In genomic region chr6:67104205-67104604, GRCm38 (mm10) we compare ENCODE assay signal across 20 mouse cellular contexts.
DNase-seq lines count a peak whose midpoint lies in the region; TF ChIP-seq lines count a peak whose summit lies in the region.
"Had no signal": no experiment of that assay in that cellular context is flagged by ENCODE, and none has a peak within 500 bp of the region (broad histone marks: within the 10 kb centered on the region; RNA-seq: fewer than 3 reads in every experiment).

No protein-coding gene starts in this region.

- H3K4me3 ChIP-seq in layer of hippocampus, adult 2 months, result no peak overlapping the region
- no peak overlapping the region for H3K4me3 ChIP-seq in bone marrow macrophage, adult 2 months (ENCODE audit: insufficient read depth, low read length)
- H3K4me3 ChIP-seq: embryonic facial prominence, embryonic 15.5 days; erythroblast, embryonic 14.5 days; forebrain, embryonic 10.5 days; heart, adult 2 months; heart, embryonic 12.5 days; hindbrain, embryonic 15.5 days had no signal

- TF ChIP-seq POLR2A in bone marrow macrophage, adult 2 months (IDR thresholded peaks at IDR 0.05; ENCODE audit: borderline replicate concordance, low read depth, low read length), result no peak

- TF ChIP-seq CTCF in layer of hippocampus, adult 2 months (conservative IDR thresholded peaks at IDR 0.05), result no peak
- no peak for TF ChIP-seq CTCF in bone marrow macrophage, adult 2 months (IDR thresholded peaks at IDR 0.05; ENCODE audit: low read depth, low read length)

- intact Hi-C loops in heart, postnatal 10 days (cut with DNase I), result no loop called here

- peak; percentile 5 for DNase-seq in heart, adult 11 months
- no peak for DNase-seq in heart, postnatal 10 days
- DNase-seq in layer of hippocampus, adult 2 months (ENCODE audit: low spot score in 2 of 2), result peak in 1 of 2 experiments; percentile 29
- DNase-seq in layer of hippocampus, postnatal 10 days (ENCODE audit: low spot score in 2 of 2), result no peak
- peak; percentile 58 for DNase-seq in telencephalon, adult 2 months (ENCODE audit: low read depth, low spot score)
- no peak for DNase-seq in spleen, postnatal 10 days (ENCODE audit: low spot score in 2 of 2)
- DNase-seq: adrenal gland, postnatal 14 days; cerebellum, adult 11 months; cerebellum, adult 8-10 months; cerebellum, postnatal 14 days; embryo, embryonic 11 days; gastrocnemius, postnatal 10 days; heart, adult 2 months; heart, postnatal 36 days had no signal

- H3K4me1 ChIP-seq in bone marrow macrophage, adult 2 months (ENCODE audit: control insufficient read depth, insufficient read depth, low read length), result peaks cover 39% of the 10 kb centered on the region

- H3K27ac ChIP-seq in layer of hippocampus, adult 2 months, result peak overlapping the region; percentile 53; the same call in 1 of the 2 replicates
- peak overlapping the region; percentile 29 for H3K27ac ChIP-seq in bone marrow macrophage, adult 2 months (ENCODE audit: insufficient read depth, low read depth, low read length)
- H3K27ac ChIP-seq: embryonic facial prominence, embryonic 15.5 days; forebrain, embryonic 10.5 days; heart, adult 2 months; hindbrain, embryonic 15.5 days had no signal

Comparison
In these comparisons a context has a peak if more than half of its experiments do, and no peak if none do; other contexts are left out.
1. DNase-seq: peak in heart, adult 11 months (single experiment) and telencephalon, adult 2 months (single experiment); none in heart, postnatal 10 days (0 of 2), layer of hippocampus, postnatal 10 days (0 of 2) and spleen, postnatal 10 days (0 of 2).